Comparison of ENCODE assay signal across 7 mouse cellular contexts in the genomic region with DNA sequence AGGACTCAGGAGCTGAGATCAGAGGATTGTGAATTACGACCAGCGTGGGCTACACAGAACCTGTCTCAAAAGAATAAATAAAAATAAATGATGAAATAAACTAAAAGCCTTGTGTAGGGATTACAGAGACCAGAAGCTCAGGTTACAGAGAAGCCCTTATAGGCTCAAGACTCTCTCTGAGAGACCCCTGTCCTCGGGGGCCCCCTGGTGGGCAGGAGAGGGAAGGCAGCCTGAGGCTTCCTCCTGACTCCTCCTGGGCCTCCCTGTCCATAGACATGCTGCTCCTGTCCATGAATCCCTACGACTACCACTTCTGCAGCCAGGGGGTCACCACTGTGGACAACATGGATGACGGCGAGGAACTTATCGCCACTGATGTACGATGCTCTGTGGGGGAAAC. TPM values are rescaled to one million over a fixed set of nuclear protein-coding genes. Genes with fewer than 3 reads are reported as not detected.
DNase-seq lines count a peak whose midpoint lies in the region; ATAC-seq and TF ChIP-seq lines count a peak whose summit lies in the region.

No protein-coding gene starts in this region.

- no peaks in the 10 kb centered on the region for H3K36me3 ChIP-seq in intestine, embryonic 16.5 days (ENCODE audit: control insufficient read depth, insufficient read depth, low read length)
- H3K36me3 ChIP-seq in midbrain, embryonic 11.5 days (ENCODE audit: control insufficient read depth, insufficient read depth, low read length): no peaks in the 10 kb centered on the region
- H3K36me3 ChIP-seq in small intestine, adult 2 months (ENCODE audit: control insufficient read depth, insufficient read depth, low read length): no peaks in the 10 kb centered on the region

- H3K9me3 ChIP-seq in intestine, embryonic 16.5 days (ENCODE audit: control insufficient read depth, low read length): no peaks in the 10 kb centered on the region
- no peaks in the 10 kb centered on the region for H3K9me3 ChIP-seq in midbrain, embryonic 11.5 days (ENCODE audit: control insufficient read depth, low read length)

- H3K9ac ChIP-seq in intestine, embryonic 16.5 days (ENCODE audit: low read depth, low read length): no peak overlapping the region
- H3K9ac ChIP-seq in midbrain, embryonic 11.5 days (ENCODE audit: low read length): no peak overlapping the region

- H3K4me1 ChIP-seq in cortical plate, adult 2 months (ENCODE audit: control insufficient read depth, insufficient read depth, low read length): no peaks in the 10 kb centered on the region
- H3K4me1 ChIP-seq in intestine, embryonic 16.5 days (ENCODE audit: control insufficient read depth, insufficient read depth, low read length): no peaks in the 10 kb centered on the region
- no peaks in the 10 kb centered on the region for H3K4me1 ChIP-seq in midbrain, embryonic 11.5 days (ENCODE audit: control insufficient read depth, insufficient read depth, low read length)
- H3K4me1 ChIP-seq in small intestine, adult 2 months (ENCODE audit: control insufficient read depth, insufficient read depth, insufficient read length, low read length): no peaks in the 10 kb centered on the region

- H3K4me2 ChIP-seq in intestine, embryonic 16.5 days (ENCODE audit: low read depth, low read length): no peak overlapping the region
- H3K4me2 ChIP-seq in midbrain, embryonic 11.5 days: no peak overlapping the region

- no peak overlapping the region for H3K27ac ChIP-seq in cortical plate, adult 2 months (ENCODE audit: insufficient read depth, low read length)
- H3K27ac ChIP-seq in intestine, embryonic 16.5 days (ENCODE audit: low read length): no peak overlapping the region
- no peak overlapping the region for H3K27ac ChIP-seq in midbrain, embryonic 11.5 days (ENCODE audit: low read depth, low read length)
- H3K27ac ChIP-seq in small intestine, adult 2 months (ENCODE audit: insufficient read depth, low read depth, low read length): no peak overlapping the region

- H3K27me3 ChIP-seq in intestine, embryonic 16.5 days (replicated peaks; ENCODE audit: control insufficient read depth, insufficient read depth, low read length): no peaks in the 10 kb centered on the region
- no peaks in the 10 kb centered on the region for H3K27me3 ChIP-seq in midbrain, embryonic 11.5 days (ENCODE audit: control insufficient read depth, insufficient read depth, low read length)
- no peaks in the 10 kb centered on the region for H3K27me3 ChIP-seq in small intestine, adult 2 months (ENCODE audit: control insufficient read depth, insufficient read depth, low read length)

- no peak for TF ChIP-seq POLR2A in cortical plate, adult 2 months (IDR thresholded peaks at IDR 0.05; ENCODE audit: extremely low read depth, insufficient read depth, low read length)
- TF ChIP-seq POLR2A in small intestine, adult 2 months (IDR thresholded peaks at IDR 0.05; ENCODE audit: low read depth, low read length): no peak

- intact Hi-C loops in left cerebral cortex, postnatal 4 days (cut with DNase I): loop anchor here (2.0 kb wide), 1 partner anchor 103 kb away; a partner anchor contains a TSS

- ATAC-seq in intestine, embryonic 16.5 days: peak; percentile 86
- peak; percentile 80 for ATAC-seq in midbrain, embryonic 11.5 days (ENCODE audit: low FRiP score)

- peak; percentile 87 to 96 for DNase-seq in adrenal gland, adult (ENCODE audit: inconsistent age in 2 of 2, low spot score in 1 of 2)
- DNase-seq in gastrocnemius, postnatal 25 days: peak; percentile 70
- peak; percentile 91 for DNase-seq in left cerebral cortex, postnatal 4 days
- peak; percentile 99 for DNase-seq in midbrain, embryonic 11.5 days (ENCODE audit: low spot score, missing footprints)

- 16% methylated on average over 8 of the region's 8 CpGs for WGBS in intestine, embryonic 16.5 days
- 18% methylated on average over 8 of the region's 8 CpGs for WGBS in midbrain, embryonic 11.5 days
- 16% methylated on average over 8 of the region's 8 CpGs for WGBS in small intestine, adult 2 months

- peak; percentile 73 for TF ChIP-seq CTCF in cortical plate, adult 2 months (IDR thresholded peaks at IDR 0.05; ENCODE audit: extremely low read depth, insufficient read depth, low read length)
- peak; percentile 98 for TF ChIP-seq CTCF in small intestine, adult 2 months (IDR thresholded peaks at IDR 0.05; ENCODE audit: extremely low read depth, insufficient read length, insufficient replicate concordance, low read depth, low read length)

- H3K4me3 ChIP-seq in cortical plate, adult 2 months (ENCODE audit: insufficient read depth, low read length): no peak overlapping the region
- no peak overlapping the region for H3K4me3 ChIP-seq in intestine, embryonic 16.5 days (ENCODE audit: low read length)
- no peak overlapping the region for H3K4me3 ChIP-seq in midbrain, embryonic 11.5 days (ENCODE audit: low read depth, low read length)
- no peak overlapping the region for H3K4me3 ChIP-seq in small intestine, adult 2 months (ENCODE audit: low read depth, low read length)

RNA-seq across cellular contexts. Expression of a gene that starts 8.8 kb away (rescaled TPM):
- 10.5 and 13.8 TPM in 2 replicates for polyA plus RNA-seq in cortical plate, adult 2 months (2012; rRNA removed)
- total RNA-seq in gastrocnemius, postnatal 25 days (2021): 1 to 10 TPM in 1 of 2 experiments, under 1 TPM in 1; 0.88 to 5.0 TPM
- polyA plus RNA-seq in intestine, embryonic 16.5 days (2015; fragmentation: Nextera tagmentation; extraction: Ambion mirVana): 0.77 and 1.3 TPM in 2 replicates
- 1 to 10 TPM; 1.2 to 3.6 TPM for total RNA-seq in left cerebral cortex, postnatal 4 days (2021)
- 0.59 and 0.63 TPM in 2 replicates for polyA plus RNA-seq in midbrain, embryonic 11.5 days (2014; fragmentation: Nextera tagmentation; extraction: Ambion mirVana)
- 0.47 and 0.51 TPM in 2 replicates for polyA plus RNA-seq in small intestine, adult 2 months (2012; rRNA removed)

RNA-seq across cellular contexts. Expression of a gene that starts 27.2 kb away (rescaled TPM):
- polyA plus RNA-seq in cortical plate, adult 2 months (2012; rRNA removed): 17.2 and 18.4 TPM in 2 replicates
- total RNA-seq in gastrocnemius, postnatal 25 days (2021): 1 to 10 TPM; 5.6 to 5.9 TPM
- 143 and 158 TPM in 2 replicates for polyA plus RNA-seq in intestine, embryonic 16.5 days (2015; fragmentation: Nextera tagmentation; extraction: Ambion mirVana)
- 10 to 100 TPM in 1 of 2 experiments, 1 to 10 TPM in 1; 9.4 to 11.9 TPM for total RNA-seq in left cerebral cortex, postnatal 4 days (2021)
- polyA plus RNA-seq in midbrain, embryonic 11.5 days (2014; fragmentation: Nextera tagmentation; extraction: Ambion mirVana): 14.7 and 17.5 TPM in 2 replicates
- polyA plus RNA-seq in small intestine, adult 2 months (2012; rRNA removed): 73.0 and 85.3 TPM in 2 replicates
